ENCODE assay signal across 19 mouse cellular contexts in the genomic region with DNA sequence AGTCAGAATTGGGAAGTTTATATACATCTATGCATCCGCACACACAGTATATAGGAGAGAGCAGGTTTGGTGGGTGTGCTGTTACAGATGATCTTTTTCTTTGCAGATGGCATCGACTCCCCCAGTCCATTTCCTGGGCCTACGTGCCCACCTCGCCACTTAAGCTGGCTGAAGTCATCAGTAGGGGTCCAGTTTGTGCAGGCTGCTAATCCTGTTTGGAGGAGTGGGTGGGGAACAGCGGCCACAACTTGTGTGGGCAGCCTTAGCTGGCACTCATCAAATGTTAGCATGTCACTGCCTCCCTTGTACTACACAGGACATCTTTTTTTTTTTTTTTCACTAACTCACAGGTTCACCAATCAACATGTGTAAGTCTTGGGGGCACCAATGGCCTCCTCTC. TPM values are rescaled to one million over a fixed set of nuclear protein-coding genes. Genes with fewer than 3 reads are reported as not detected.
"Had no signal": no experiment of that assay in that cellular context is flagged by ENCODE, and none has a peak within 500 bp of the region (broad histone marks: within the 10 kb centered on the region; RNA-seq: fewer than 3 reads in every experiment).

No protein-coding gene starts in this region.

- H3K27ac ChIP-seq: kidney, postnatal 0 days; liver, embryonic 13.5 days; midbrain, embryonic 12.5 days; neural tube, embryonic 13.5 days had no signal

- H3K4me3 ChIP-seq: left cerebral cortex, adult 2 months; liver, embryonic 13.5 days; midbrain, embryonic 12.5 days; myocyte; neural tube, embryonic 13.5 days had no signal

- H3K4me2 ChIP-seq: liver, embryonic 13.5 days; neural tube, embryonic 13.5 days had no signal

- ATAC-seq: intestine, postnatal 0 days; midbrain, embryonic 16.5 days had no signal

- H3K9ac ChIP-seq: liver, embryonic 13.5 days; midbrain, embryonic 12.5 days; neural tube, embryonic 13.5 days had no signal

- H3K36me3 ChIP-seq: liver, embryonic 13.5 days; midbrain, embryonic 12.5 days; neural tube, embryonic 13.5 days had no signal

- DNase-seq: kidney, adult 2 months; kidney, postnatal 25 days; layer of hippocampus, postnatal 36 days; liver, embryonic 13.5 days; lung, adult 2 months; lung, postnatal 14 days; lung, postnatal 4 days; retina, postnatal 1 day; right cerebral cortex, postnatal 4 days; thymus, postnatal 25 days had no signal

- H3K9me3 ChIP-seq: liver, embryonic 13.5 days; midbrain, embryonic 12.5 days; neural tube, embryonic 13.5 days had no signal

RNA-seq across cellular contexts. Expression of a gene that starts 5.5 kb away (rescaled TPM):
- polyA plus RNA-seq: liver, adult 2 months; liver, embryonic 13.5 days; liver, embryonic 16.5 days had no signal
